Mouse (Mus musculus) kidney, postnatal 36 days (tissue): Measurements from ENCODE around the gene Rbpj.
"Not testable (repeated sequence)": the region's sequence is repeated elsewhere in the genome, so short reads cannot be mapped to it uniquely, and the experiment has no call there.

ENCODE experiments used
- DNase-seq, 2 experiments: peaks; one replicate each; pipeline ENCODE4 v3.0.0; 2021 to 2022; ENCODE audit warnings: mixed read lengths in 2 of 2

Gene Rbpj

DNA sequence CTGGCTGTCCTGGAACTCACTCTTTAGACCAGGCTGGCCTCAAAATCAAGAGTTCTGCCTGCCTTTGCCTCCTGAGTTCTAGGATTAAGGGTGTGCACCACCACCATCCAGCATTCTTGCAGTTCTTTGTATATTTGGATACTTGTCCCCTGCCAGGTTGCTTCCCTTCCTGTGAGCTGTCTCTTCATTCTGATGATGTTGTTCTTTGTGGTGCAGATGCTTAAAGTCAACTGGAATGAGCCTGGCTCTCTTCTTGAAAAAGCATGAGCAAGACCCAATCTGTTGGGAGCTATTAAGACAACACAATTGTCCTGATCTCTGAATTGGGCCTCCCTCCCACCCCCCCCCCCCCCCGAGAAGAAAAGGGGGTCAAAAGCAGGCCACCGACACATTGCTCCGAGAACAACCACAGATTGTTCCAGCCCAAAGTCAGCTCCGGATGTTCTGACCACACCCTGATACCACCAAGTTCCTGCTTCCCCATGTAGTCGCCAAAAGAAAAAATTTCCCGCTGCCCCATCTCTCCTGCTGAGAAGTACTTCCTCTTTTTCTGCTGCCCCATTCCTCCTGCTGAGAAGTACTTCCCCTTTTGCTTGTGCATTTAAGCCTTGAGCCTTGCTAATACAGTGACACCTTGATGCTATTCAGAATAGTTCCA, 207.7 kb downstream of the Rbpj start:
- not testable (repeated sequence) for DNase-seq

DNA sequence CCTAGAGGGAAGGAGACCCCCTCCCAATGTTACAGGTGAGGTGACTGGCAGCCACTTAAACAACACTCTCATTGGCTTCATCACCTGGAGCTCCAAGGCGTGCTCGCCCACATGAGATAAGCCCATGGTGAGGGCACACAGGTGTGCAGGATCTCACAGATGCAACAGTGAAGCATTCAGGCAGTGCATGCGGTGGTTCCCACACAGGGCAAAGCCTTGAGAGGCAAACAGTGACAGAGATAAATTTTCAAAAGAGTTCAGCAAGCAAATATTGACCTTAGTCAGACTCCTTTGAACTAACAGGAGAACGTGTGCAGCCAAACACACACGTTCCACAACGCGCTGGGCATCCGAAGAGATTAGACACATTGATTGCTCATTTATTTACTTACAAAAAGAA, 210.7 kb downstream of the Rbpj start:
- DNase-seq: no peak

DNA sequence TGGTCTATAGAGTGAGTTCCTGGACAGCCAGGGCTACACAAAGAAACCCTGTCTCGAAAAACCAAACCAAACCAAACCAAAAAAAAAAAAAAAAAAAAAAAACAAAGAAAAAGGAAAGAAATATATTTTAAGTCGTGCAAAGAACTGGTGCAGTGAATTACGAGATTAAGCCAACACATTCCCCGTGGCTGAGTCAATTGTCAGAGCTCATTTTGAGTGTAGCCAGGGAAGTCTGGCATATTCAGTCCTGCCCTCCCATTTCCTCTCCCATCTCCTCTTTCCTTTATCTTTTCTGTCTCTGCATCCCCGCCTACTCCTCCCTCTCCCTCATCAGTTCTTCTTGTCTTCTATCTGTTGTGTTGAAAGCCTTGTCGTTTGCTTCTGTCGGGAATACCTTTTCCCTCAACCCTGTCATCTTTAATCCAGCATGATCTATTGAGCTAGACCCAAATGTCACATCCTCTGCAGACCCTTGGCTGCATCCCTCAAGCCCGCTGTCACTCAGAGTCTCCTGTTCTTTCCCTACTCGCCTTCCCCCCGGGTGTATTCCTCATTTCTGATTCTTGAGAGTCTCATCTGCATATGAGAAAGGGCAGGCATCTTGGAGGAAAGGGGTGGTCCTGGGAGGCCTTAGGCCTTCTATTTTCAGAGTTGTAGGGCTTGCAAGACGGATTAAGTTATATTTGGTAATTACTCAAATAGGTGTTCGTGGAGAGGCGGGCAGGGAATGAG, 212.2 kb downstream of the Rbpj start:
- no peak for DNase-seq

DNA sequence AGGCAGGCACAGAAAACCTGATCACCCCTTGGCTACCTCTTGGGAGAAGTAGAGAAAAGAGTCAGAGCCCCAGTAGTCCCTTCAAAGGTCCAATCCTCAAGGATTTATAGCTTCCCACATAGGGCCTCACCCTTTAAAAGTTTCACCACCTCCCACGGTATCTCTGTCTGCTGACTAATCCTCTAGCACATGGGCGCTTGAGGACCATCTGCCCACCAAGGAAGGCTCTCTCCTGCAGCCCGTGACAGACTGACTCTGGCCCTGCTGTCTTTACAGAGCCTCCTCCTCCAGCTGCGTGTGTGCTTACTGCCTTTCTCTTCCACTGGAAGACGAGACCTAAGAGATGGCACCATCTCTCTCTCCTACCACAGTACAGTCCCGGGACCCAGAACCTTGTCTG, 213.7 kb downstream of the Rbpj start:
- DNase-seq: no peak

DNA sequence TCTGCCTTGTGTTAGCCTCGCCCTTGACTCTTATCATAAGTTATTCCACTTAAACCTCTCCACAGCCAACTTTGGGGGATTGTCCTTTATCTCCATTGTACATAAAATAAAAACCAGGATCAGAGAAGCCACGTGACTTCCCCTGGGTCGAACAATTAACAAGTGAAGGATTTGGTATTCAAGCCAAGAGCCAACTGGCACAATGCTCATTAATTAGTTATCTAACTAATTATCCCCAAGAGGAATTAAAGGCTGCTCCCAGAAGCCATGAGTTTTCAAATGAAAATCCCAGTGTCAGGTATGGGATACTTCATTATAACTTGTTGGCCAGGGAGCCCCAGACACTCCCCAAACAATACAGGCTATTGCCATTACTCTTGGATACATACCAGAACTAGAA, 218.0 kb downstream of the Rbpj start:
- DNase-seq: no peak

DNA sequence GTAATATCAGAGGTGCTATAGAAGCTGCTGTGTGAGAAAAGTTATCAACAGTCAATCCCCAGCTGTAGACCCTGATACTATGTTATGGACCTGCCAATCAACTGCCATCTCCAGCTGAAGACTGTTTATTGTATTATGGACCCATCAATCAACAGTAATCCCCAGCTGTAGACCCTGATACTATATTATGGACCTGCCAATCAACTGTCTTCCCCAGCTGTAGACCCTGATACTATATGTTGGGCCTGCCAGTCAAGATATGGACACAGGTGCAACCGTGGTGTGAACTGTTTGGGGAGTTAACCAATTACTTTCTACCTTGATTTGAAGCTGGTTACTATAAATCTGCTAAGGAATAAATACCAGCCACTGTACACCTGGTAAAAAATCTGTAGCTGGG, 218.5 kb downstream of the Rbpj start:
- DNase-seq: no peak

DNA sequence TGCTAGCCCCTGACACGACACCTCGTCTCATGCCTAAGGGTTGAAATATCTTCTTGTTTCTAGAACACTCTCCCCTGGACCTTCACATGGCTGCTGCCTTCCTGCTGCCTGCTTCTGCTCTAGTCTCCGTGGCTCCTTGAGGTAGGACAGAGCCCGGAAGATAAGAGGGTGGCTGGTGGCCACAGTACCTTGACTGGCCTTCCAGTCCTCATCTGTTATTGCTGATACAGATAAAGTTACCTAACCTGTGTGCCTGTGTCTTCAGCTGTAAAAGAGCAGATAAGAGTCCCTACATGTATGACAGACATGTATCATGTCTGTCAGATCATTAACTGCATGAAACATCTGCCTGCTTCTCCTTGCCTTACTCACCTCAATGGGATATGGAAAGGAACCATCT, 219.7 kb downstream of the Rbpj start:
- DNase-seq: no peak

DNA sequence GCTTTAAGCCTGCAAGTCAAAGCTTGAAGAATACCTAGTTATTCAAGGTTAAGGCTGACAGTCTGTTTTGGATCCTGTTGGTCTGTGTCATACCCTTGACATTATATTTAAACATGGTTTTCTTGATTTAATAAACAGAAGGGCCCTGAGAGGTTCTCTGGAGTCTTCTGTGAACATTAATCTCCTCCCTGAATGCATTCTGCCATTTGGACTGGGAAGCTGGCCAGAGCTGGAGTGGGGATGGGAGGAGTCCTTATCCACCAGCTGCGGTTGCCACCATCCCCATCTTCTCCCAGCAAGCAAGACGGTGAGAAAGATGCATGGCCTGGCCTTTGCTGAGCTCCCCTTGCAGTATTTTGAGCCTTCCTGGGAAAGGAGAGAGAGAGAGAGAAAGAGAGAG, 220.4 kb downstream of the Rbpj start:
- DNase-seq: no peak

DNA sequence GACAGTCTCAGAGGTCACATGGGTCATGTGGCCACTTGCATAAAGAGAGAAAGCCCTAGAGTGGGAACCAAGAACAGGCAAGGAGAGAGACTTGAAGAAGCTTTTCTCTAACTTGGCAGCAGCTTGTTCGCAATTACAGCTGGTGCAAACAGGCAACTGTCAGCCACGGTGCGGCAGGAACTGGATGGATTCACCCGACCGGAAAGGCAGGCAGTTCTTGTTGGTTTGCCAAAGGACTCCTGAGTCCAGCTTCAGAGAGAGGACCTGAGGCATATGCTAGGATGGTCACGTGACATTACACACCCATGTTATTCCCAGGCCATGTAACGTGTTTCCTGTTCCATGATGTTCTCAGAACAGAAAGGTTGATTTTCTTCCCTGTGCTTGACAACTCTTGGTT, 222.4 kb downstream of the Rbpj start:
- peak; percentile 40 to 63 for DNase-seq

DNA sequence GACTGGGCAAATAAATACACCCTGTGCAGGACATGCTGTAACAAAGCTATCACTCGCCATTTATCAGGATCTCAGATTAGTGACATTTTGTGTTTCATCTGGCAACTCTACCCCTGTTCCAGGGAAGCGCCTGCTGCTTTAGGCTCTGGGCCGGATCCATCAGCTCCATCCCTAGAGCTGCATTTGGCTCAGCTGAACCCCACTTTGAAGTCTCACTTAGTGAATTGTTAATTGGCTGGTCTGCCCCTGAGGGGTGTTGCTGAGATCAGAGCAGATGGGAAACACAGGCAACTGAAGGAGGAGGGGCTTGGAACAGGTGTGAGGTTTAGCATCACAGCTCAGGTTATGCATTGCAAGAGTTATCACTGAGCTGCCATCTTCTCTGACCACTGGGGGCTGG, 225.6 kb downstream of the Rbpj start:
- no peak for DNase-seq

DNA sequence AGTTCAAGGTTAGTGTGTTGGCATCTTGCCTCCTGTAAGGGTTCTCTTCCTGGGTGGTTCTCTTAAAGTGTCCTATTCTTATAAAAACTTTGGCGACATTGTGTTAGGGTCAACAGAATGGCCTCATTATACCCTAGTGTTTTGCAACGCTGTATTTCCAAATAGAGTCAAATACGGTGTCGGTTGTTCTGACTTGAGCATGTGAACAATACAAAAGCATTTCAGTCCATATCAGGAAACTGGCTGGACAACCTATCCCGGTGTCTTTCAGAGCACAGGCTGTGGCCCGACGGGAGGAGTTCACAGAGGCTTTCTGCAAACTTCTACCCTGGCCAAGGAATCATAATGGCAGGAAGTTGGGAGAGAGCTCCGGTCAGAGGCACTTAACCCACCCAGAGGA, 226.1 kb downstream of the Rbpj start:
- DNase-seq: no peak

DNA sequence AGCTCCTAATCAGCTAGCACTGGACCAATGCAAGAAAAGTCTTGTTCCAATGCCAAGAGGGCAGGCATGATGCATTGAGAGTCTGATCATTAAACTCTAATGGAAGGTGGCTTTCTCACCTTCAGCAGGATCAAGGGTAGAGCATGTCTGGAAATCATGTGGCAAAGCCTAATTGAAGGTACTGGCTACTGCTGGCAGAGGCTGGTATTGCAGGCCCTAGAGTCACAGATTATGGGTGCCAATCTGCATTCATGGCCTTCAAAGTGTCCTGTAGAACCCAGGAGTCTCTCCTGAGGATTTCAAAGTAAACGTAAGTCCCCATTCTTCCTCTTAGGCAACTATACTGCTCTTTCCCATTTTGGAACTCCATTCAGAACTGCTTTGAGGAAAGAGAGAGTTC, 226.7 kb downstream of the Rbpj start:
- no peak for DNase-seq

DNA sequence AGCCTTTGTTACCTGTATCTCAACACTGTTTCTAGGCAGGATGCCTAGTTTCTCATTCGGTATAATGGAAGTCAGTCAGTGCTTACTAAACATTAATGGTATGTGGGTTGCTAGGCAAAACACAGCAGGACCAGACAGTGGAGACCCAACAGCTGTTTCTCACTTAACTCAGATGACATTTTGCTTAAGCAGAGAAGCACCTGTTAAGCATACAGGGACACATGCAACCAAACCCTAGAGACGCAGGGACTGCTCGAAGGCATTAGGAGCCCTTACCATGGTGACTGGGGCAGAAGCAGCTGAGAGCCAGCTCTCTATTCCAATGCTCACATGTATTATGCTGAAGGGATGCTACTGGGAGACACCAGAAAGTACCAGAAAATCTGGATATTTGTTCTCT, 230.7 kb downstream of the Rbpj start:
- no peak for DNase-seq

DNA sequence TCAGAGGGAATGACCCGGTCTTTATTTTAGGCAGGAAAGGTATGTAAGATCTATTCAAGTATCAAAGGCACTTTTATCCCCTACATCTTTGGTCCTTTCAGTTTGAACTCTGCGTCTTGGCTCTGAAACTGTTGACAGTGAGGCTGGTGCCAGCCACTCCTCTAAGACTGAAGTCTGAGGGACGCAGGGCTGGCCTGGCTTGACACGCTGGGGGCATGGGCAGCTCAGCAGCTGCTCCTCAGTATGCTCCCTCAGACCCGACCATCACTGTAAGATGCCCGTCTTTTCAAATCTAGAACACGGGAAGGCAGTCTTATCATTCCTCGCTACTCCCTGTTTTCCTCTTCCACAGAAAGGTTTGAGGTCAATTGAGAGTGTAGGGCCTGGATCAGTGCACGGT, 231.8 kb downstream of the Rbpj start:
- no peak for DNase-seq

DNA sequence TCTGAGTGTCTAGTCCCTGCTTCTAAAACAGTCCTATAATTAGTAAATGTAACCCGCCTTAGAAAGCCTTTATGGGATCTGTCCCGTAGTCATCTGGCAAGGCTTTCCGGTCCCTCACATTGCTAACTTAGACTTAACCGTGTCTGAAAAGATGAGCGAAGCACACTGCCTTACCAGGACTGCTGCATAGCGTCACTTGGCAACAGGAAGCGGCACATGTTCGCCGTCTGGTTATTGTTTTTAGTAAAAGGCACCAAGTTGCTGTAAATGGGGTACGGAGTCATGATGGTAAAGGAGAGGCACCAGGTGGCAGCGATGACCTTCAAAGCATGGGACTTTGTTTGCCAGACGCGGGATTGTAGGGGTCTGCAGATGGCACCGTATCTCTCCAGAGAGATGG, 236.7 kb downstream of the Rbpj start:
- DNase-seq: no peak
